Mouse (Mus musculus) spleen, postnatal 4 days (tissue): ENCODE data around the gene Rab38.

Experiments used
- DNase-seq, 2 experiments: peaks; one replicate each; pipeline ENCODE4 v3.0.0; 2022; ENCODE audit warnings: low spot score in 2 of 2

Rab38 gene

DNA sequence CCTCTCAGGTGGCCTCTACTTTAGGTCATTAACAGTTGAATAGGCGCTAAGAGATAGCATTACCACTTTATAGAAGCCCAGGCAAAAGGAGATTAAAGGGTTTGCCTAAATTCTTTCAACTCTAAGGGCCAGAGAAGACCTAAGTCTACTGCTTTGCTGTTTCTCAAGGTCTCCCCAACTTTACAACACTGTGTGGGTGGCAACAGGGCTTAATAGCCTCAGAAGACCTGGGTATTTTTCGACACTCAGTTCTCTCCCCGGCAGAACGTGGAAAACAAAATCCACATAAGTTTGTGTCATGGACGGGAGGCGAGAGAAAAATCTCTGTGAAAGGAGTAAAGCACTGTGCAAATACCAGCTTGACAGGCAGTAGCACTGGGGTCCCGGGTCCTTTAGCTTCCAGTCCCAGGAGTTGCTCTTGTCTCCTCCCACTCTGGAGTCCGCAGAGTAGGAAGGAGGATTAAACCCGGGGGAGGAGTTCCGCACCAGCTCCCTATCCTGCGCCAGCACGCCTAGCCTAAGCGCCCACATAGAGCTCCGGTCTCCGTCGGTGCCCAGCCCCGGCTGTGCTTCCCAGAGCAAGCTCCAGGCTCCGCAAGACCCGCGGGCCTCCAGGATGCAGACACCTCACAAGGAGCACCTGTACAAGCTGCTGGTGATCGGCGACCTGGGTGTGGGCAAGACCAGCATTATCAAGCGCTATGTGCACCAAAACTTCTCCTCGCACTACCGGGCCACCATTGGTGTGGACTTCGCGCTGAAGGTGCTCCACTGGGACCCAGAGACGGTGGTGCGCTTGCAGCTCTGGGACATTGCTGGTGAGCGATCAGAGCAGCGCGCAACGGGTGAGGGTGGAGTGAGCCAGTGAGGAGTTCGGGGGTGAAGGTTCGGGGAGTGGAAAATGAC, at the start of gene Rab38:
TSS of gene Rab38 (plus strand) at position 488 of the 906 bp plus-strand sequence.
- DNase-seq = peak; percentile 18 to 66

DNA sequence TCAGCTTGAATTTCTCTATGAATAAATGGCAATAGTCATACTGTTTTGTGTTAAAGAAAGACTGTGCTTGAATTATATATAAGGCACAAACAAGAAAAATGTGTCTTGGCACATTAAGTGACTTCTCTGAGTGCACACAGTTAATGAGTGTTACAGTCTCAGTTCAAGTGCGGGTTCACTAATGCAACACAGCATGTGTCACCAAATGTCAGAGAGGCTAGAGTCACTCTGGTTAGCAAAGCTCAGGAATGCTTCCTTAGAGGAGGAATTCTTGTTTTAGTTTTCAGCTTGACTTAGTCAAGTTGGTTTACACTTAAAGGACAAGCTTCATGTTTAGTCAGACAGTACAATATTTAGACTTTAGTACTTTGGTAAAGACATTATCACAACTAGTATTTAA, 35.5 kb upstream of the Rab38 start:
- no peak for DNase-seq

DNA sequence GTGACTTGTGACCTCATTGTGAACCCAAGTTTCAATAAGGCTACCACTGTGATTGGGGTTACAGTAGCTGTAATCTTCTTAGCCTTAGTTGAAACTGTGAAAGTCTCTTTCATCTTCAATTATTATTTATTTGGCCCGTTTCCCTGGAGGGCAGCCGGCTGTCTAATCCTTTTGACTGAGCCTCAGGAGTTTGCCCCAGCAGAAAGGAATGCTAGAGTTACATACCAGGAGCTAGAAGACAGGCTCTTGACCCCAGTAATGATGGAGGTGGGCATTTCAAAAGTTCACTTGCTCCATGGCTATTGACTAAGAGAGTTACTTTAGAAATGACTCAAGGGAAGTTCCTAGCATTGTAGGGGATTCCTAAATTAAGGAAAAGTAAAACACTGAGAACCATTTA, 34.3 kb upstream of the Rab38 start:
- DNase-seq = no peak

DNA sequence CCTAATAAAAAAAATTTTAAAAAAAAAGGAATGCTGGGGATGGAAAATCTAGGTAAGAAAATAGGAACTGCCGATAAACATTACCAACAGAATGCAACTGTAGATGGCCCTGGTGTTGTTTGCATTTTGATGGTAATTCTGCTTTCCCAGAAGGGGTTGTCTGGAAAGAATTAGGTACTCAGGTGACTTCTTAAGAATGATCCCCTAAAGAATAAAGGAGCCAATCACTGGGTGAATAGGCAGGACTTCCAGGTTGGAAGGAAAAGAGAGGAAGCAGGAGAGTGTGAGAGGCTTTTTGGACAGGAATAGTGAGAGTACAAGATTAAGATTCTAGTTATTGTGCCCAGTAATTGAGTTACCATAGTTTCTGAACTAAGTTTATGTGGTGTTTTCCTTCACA, 24.8 kb upstream of the Rab38 start:
- DNase-seq = no peak

DNA sequence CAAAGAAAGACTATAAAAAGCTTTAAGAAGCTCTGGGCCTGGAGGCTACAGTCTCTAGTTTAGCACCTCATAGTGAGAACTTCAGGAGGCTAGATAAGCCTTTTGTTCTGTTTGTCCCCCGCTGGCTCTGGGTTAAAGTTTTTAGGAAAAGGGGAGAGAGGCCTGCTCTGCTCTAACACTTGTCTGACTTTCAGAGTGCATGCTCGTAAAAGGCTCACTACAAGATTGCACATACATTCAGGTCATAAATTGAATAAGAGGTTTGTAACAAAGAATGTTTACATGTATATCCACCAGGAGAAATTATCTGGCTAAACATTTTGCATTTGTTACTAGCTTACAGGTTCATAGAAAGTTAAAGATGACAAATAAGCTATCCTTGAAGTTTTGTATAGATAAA, 23.6 kb upstream of the Rab38 start:
- DNase-seq = no peak

DNA sequence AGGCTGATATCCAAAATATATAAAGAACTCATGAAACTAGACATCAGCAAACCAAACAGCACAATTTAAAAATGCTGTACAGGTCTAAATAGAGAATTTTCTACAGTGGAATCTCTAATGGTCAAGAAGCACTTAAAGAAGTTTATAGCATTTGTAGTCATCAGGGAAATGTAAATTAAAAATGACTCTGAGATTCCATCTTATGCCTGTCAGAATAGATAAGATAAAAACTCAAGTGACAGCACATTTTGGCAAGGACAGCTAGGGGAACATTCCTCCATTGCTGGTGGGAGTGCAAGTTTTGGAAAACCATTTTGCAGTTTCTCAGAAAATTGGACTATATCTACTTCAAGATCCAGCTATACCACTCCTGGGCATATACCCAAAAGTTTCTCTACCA, 8.3 kb upstream of the Rab38 start:
- DNase-seq = no peak

DNA sequence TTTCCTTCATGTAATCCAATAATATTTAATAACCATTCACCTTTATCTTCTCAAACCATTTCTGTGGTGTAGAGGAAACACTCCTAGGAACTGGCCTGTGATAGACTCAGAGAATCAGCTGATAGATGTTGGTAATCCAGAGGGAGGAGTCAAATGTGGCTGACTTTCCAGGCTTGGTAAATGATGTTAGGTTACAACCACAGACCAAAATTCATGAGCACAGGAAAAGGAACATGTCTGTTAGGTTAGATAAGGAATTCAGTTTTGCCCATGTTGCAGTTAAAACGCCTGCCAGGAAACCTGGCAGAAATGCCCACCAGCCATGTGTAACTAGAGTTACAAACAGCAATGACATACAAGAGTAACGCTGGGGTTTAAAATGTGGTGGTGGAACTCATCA, 6.2 kb upstream of the Rab38 start:
- DNase-seq = no peak

DNA sequence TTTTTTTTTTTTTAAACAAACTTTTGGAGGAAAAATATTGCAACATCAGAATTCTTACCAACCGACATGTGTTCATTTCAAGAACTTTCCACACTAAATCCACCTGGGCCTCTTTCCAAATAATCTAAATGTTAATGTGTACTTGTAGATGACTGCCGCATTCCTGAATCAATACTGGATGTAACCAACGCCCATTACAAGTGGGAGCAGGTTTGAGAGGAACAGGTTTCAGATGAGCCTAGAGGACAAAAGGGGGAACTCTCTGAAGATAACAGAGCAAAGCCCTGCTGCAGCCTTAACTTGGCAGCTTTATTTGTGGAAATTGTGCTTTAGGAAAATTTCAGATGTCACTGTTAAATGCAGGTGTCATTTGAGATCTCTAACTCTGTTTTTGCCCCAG, 4.3 kb upstream of the Rab38 start:
- DNase-seq = no peak

DNA sequence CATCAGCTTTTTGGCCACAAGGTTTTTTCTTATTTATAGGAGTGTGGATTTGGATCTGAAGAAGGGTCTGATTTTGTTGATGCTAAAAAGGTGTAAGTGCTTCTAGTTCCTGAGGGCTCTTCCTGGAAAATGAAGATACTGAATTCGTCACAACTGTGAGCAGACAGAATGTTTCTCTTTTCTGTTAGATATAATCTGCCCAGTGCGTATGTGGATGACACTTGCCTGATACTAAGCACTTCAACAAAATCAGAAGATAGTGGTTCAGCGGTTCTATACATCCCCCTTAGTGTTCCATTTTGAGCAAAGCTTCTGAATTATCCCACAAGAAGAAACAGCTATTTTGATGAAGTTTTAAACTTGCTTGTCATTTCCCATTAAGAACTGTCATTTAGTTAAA, 2.6 kb upstream of the Rab38 start:
- no peak for DNase-seq

DNA sequence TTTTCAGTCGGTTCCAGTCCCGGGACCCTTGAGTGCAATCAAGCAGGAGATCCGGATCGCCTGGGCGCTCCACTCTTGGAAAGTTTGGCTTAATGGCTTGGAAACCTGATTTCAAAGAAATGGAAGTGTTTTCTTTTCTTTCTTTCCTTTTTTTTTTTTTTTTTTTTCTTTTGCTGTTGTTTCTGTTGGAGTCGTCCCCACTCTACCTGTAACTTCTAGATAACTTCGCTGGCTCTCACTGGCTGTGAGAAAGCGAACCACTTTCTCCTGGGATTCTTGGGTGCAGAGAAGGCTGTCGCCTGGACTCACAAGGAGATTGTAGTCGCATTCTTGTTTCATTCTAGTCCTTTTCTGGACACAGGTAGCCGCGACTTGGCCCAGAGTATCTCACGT, 615 bp downstream of the Rab38 start:
- DNase-seq = no peak

DNA sequence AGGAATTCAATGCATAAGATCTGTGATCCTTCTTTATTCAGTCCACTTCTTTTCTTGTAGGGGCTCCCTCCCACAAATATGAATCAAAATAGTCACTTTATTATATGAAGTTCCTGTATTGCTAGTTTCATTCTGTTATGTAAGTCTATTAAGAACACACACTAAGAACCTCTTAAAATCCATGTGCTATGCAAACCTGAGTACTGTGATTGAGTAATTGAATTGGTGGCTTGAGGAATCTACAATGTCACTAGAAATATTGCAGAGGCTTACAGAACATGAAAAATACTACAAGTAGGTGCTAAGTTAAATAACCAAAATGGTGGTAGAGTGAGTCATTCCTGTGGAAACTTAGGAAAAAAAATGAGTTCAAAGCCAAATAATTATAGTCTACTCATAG, 10.2 kb downstream of the Rab38 start:
- no peak for DNase-seq

DNA sequence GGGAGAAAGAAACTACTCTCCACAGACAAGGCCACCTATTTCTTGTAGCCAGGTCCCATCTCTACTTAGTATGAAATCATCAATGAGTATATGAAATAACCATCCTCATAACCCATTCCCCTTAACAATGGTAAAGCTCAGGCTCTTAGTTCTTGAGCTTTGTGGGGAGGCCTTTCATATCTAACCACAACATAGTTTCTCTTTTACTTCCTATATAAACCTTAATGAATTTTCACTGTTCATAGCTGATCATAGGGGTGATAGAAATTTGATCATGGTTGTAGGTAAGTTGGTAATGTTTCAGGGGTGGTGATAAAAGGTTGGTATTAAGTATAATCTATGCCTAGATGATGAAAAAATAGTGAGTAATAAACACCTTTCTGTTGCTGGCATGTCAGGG, 12.6 kb downstream of the Rab38 start:
- DNase-seq = no peak

DNA sequence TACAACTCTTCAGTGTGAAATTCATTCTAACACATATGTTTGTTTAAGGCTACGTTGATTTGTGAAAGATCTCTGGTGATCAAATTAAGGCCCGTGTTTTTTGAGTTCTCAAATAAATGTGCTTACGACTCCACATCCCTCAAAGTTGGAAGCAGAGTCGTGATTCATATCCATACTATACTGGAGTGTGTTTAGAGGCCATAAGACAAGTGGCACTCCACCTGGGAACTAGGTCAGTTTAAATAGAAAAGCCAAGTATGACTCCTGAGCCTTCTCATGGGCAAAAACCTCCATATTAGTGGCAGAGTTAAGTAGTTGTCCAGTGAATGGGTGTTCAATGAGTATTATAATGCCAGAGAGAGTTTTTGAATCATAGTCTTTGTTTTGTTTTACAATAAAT, 13.4 kb downstream of the Rab38 start:
- DNase-seq = no peak

DNA sequence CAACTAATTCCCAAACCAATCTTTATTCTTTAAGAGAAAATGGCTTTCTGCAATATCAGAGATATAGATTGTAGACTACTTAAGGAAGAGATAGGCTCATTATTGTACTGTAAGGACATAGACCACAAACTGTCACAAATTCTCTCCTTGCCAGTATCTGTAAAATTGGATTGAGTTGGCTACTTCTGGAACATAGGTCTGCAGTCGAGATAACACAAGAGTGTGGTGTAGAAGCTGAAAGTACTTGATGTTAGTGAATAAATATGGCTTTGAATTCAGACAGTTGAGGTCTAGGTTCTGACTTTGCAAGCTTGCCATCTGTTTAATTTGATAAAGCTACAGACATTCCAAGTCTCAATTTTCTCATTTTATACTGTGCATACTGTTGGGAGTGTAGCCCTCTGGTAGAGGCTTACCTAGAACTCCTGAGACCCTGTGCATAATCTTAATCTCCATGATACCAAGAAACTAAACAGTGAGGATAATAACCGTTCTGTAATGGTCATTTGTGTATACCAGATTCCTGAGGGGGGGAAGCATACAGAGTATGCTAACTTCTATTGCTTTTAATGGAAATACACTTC, 15.3 kb downstream of the Rab38 start:
- no peak for DNase-seq

DNA sequence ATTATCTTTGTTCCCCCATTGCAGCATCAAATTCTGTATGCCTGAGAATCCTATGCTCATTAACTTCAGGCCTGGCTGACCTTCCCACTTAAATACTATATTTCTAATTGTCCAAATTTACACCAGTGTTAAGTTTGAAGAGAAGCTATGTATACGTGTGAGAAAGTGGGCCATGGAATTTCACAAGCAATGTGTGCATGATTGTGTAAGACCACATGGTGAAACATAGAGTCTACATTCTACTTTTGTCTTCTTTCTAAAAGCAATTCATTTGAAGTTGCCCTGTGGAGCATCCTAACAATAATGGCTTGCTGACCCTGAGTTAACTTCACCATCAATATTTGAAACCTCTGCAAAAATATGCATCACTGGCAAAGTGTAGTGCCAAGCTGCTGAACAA, 23.2 kb downstream of the Rab38 start:
- DNase-seq = no peak

DNA sequence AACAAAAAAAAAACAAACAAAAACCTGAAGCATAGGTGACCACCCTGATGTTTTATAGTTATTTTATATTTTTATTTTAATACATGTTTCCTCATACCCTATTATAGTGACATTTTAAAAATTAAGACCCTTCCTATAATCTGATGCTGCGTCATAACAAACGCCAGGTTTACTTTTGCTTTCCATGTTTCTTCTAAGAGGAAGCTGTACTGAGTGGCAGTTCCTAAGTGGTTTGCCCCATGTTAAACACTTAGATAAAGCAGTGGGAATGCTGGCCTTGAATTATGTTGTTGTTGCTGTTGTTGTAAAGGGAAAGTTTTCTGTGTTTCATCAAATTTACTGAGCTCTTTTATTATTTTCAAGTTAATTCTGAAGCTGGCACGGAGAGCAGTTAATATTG, 27.8 kb downstream of the Rab38 start:
- no peak for DNase-seq

DNA sequence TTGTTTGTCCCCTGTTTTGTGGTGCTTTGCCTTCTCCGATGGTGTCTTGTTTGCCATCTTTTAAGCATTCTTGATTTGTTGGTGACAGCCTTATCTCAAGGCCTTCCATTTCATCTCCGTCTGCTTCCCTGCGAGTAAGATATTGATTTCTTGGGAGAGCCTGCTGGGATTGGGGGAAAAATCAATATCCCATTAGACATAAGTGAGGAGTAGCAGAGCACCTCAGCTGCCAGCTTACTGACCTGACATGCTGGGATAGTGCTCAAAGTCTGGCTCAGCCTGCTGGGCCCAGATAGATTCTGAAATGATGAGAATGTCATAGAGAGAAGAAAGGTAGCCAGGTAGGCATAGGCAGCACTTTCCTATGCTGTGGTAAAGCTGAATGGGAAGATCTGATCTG, 37.7 kb downstream of the Rab38 start:
- no peak for DNase-seq

DNA sequence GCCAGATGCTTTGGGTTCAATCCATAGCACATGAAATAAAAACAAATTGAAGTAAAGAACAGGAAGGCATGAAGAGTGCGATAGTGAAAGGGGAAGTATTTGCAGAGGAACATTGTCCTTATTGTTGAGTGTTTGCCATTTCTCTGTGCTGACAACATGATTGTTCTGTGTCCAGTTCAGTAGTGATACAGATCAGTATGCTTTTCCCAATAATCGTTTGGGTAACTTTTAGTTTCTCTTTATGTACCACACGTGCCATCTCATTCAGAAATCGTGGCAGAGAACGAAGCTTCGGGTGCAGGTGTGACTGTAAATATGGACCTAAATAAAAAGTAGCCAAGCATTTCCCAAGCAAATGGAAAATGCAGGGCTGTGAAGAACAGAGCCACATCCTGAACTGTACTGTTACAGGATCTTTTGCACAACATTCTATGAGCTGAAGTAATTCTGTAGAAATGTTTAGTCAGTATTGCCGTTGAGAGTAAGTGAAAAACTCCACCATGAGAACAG, 52.1 kb downstream of the Rab38 start:
- no peak for DNase-seq

DNA sequence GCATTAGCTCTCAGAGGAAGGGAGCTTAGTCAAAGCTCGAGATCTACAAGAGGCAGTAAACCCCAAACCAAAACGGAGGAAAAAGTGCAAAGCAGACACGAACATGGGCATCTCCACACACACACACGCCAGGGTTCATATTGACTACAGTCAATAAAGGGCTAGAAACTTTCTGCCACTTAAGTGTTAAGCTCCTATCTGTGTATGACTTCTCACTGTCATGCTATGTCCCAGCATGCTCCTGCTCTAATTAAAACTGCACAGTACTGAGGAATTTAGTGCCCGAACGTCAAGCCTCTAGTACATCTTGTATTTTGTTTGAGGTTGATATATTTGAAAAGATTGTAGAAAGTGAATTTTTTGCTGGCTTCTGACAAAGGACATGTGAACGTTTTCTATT, 52.6 kb downstream of the Rab38 start:
- no peak for DNase-seq

DNA sequence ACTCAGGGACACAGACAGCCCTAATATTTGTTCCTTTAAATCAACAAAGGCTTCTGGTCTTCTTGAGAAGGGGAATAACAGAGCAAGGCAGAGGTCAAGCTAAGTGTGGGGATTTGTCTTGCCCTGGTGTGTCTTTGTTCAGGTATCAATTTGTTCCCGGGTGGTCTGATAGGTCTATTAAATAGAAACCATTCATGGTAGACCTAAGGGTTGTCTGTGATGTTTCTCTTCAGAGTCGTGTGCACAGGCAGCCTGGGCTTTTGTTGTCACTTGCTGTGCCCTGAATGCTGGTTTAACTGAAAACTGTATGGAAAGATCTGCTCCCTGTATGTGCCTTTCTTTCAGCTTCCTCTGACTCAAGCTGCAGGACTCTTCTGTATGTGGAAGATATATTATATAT, 60.9 kb downstream of the Rab38 start:
- DNase-seq = no peak

DNA sequence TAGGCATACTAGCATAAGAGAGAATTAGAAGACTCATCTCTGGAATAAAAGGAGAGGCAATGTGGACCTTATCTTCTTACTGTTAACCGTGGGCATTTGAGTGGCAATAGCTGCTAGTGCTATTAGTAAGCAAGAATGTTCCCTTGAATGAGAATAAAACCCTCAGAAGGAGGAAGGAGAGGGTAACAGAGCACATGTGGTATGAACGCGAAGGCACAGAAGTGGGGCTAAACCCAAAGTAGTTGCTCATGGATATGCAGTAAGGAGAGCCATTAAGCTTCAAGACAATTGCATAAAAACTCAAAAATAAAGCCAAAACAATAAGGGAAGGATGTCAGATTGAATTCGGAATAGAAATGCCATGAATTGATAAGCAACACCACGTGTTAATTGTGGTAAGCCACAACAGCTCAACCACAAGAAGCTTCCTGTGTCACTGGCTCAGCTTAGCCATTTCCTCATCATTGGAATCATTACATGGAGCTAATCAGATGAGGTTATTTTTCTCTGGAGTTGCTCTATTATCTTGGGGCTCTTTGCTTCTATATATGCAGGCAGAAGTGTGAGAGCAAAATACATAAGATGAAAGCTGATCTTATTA, 72.2 kb downstream of the Rab38 start:
- DNase-seq = no peak

DNA sequence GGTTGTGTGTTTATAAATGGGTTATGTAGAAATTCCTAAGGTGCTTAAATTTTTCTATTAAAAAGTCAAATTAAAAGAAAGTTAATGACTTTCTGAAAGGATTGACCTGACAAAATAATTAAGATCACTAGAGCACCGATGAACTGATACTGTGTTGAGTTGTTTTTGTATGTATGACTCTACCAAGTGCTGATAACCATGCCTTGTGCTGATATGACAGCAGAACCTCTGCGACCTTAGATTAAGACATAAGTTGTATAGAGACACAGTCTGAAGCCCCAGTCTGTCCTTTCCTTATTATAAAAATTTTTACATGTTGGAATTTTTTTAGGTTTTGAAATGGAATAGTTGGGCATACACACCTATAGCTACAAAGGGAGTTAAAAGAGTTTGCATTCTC, 79.7 kb downstream of the Rab38 start:
- no peak for DNase-seq

DNA sequence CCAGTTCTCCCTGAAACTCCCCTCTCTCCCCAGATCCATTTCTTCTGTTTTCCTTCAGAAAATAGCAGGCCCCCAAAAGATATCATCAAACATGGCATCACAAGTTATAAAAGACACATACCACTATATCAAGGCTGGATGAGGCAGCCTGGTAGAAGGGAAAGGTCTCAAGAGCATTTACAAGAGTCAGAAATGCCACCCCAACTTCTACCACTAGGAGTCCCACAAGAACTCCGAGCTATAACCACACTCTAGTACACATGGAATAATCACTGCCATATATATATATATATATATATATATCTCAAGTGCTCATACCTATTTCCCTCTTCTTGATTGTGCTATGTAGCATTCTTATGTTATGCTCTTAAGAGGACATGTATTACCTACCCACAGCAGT, 92.4 kb downstream of the Rab38 start:
- no peak for DNase-seq
